Mouse (Mus musculus) lung, adult 2 months (tissue): ENCODE measurements at regions not wholly inside any gene's neighbourhood (a gene's known extent, or its start where the extent isn't known, plus 50 kb on each side); places are given as distances from the start of the nearest gene placed in this dataset.

ENCODE experiments used
- CTCF ChIP-seq: fragments of 200-500 bp; IDR thresholded peaks from 2 replicates; pipeline ENCODE4 v1.5.1; 2011; ENCODE audit warnings: mild to moderate bottlenecking, low read length, control low read depth; ENCODE audit not compliant: insufficient read depth
- POLR2A ChIP-seq: fragments of 200-500 bp; IDR thresholded peaks from 2 replicates; pipeline ENCODE4 v1.6.1; 2011; ENCODE audit warnings: low read depth, mild to moderate bottlenecking, control low read depth, low read length, borderline replicate concordance; ENCODE audit errors: extremely low read depth

DNA sequence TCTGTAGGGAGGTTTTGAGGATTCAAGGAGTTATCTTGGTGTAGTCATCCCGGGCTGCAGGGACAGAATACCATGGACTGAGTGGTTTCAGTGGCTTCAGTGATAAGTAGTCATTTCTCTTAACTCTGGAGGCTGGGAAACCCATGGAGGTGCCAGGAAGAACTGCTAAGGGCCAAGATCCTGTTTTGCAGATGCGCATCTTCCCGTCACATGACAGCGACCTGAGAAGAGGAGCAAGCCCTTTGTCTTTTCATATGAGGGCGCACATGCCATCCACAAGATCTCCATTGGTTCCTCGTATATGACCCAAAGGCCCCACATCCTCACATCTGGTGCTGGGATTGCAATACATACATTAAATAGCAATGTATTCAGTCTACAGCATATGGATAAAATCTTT lies 419.7 kb downstream of the Lrig3 start:
- no peak for TF ChIP-seq CTCF
- no peak for TF ChIP-seq POLR2A
